Mouse (Mus musculus): Measurements from ENCODE around the gene 4930502E18Rik.
"Not testable (repeated sequence)": the region's sequence is repeated elsewhere in the genome, so short reads cannot be mapped to it uniquely, and the experiment has no call there.

4930502E18Rik gene

DNA sequence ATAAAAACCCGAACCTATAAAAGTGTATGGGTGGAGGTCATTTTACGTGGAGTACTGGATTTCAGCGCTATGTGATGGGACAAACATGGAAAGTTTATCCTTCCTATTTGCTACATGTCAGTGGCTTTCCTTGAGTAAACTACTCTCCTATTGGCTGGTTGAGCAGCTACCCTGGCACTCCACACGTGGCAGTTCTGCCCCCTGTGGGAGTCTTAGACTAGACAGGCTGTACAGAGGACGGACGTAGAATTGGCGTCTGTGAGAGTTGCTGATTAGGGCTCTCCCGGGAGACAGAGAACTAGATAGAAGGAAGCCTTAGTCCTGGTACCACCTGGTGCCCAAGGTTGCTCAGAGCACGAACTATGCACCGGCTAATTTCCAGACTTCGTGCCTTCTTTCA is at the start of gene 4930502E18Rik:
TSS of gene 4930502E18Rik (plus strand) at position 231 of the 400 bp plus-strand sequence.
- no peak for DNase-seq (ENCODE audit: low read depth, low spot score)

DNA sequence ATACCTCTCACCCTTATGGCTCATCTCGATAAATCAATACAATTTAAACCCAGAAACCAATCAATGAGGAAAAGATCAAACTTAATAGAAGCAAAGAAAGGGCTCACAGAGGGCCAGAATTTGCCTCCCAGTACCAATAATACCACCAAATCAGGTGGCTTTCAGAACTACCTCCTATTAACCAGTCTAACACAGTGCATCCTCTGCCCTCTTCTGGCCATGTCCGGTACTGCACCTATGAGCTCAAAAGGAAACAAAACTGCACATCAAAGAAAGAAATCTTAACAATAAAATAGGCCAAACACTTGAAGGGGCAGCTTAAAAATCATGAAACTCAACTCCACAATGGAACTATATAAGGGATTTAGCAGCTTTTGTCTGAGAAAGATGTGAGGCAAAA is 47.7 kb upstream of the 4930502E18Rik start:
- DNase-seq (ENCODE audit: low read depth, low spot score): not testable (repeated sequence)

DNA sequence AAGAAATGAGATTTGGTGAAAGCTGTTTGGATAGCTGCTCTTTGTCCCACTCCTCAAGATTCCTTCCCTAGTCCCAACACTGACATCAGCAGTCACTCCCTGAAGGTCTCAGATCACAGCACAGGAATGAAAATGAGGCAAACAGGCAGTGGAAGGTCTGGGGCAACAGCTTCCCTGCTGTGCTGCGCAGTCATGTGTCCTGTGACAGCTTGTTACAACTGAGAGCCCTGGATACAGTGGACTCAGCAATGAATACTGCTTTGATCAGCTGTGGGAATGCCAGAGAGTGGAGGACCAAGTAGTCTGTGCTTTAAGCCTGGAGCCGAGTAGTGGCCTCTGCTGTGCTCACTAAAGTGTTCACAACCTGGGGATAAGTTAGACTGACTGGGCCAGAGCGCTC is 42.0 kb upstream of the 4930502E18Rik start:
- DNase-seq (ENCODE audit: low read depth, low spot score): not testable (repeated sequence)

DNA sequence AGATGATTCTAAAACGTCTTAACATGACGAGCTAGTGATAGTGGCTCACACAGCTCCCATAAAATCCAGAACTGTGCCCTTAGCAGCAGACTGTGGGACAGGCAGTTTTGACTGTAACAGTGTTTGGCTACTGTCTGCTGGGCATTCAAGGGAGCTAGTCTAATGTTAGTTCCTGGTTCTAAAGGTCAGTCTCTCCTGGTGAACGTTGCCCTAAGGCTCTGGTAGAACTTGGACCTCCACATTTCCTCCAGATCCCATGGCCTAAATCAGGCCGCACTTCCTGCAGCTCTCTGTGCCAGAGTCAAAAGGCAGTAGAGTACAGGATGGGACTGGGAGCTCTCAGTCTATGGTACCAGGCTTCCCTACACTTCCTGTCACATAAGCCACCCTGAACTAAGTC is 40.0 kb upstream of the 4930502E18Rik start:
- not testable (repeated sequence) for DNase-seq (ENCODE audit: low read depth, low spot score)

DNA sequence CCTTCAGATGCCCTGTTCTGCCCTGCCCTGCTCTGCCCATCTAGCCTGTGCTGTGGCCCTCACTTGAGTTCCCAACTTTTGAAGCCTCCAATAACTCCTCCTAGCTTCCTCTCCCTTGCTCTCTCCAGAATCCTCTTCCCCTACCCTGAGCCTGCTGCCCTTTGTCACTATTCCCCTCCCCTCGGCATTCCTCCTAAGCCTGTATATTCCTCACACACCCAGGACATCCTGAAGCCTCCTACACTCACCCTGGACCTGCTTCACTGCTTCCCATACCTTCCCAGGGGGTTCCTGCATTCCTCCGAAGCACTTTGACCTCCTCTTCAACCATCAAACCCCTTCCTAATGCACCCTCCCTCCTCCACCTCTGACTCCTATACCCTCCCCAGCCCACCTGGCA is 32.6 kb upstream of the 4930502E18Rik start:
- no peak for DNase-seq (ENCODE audit: low read depth, low spot score)

DNA sequence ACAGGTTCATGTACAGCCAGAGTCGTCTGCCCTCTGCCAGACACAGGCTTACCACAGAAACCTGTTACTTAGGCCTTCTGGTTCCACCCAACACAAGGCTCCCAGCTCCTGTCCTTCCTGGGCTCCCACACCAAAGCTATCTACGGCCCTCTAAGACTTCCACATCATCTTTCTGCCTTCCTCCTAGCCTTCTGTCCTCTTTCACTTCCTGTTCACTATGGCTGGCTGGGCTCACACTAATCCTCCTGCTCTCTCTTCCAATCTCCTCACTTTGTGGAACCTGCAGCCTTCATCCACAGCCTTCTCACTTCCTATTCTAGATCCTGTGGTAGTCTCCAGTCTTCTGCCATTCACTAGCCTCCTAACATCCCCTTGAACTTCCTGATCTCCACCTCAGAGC is 31.5 kb upstream of the 4930502E18Rik start:
- no peak for DNase-seq (ENCODE audit: low read depth, low spot score)

DNA sequence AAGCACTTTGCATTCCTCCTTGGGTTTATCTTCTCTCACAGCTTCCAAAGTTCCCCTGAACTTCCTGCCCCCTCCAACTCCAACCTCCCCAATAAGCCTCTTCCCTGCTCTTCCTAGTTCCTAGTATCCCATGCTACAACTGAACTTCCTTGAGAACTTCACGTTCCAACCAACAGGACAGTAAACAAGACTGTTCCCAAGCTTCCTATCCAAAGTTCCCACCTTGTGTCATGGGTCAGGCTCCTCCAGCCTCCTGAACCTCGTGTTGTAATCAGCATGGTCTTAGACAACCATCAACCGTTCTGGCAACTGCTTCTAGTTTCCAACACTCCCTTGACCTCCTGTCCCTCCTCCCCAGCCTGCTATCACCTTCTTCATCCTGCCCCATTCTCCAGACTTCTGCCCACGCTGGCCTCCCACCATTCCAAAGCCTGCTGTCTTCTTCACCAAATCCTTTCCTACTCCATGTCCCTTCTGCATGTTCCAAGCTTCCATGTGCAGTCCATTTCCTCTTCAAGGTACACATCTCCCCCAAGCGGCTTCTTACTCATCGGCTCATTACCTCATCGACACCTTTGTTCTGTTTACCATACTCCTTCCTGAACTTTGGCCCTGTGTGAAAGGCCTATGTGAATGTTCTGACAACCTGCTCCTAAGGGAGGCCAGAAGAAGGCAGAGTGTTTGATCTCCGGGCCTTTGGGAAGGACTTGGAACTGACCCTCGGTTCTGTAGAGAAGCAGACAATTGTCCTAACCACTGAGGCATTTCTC is 30.4 kb upstream of the 4930502E18Rik start:
- DNase-seq (ENCODE audit: low read depth, low spot score): no peak

DNA sequence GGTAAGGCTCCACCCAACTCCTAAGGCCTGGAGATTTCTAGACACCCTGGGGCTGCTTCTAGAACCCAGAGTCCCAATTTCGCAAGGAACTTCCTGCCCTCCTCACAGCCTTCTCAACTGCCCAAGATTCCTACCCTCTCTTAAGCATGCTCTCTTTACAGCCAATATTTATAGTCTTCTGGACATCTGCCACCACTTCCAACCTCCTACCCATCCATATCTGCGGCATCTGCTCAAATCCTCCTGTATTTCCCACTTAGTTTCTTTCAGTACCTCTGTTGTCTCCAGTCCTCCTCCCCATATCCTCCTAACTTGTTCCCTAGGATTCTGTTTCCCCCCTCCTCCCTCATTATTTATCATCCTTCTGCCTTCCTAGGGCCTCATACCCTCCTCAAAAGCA is 25.4 kb upstream of the 4930502E18Rik start:
- DNase-seq (ENCODE audit: low read depth, low spot score): no peak

DNA sequence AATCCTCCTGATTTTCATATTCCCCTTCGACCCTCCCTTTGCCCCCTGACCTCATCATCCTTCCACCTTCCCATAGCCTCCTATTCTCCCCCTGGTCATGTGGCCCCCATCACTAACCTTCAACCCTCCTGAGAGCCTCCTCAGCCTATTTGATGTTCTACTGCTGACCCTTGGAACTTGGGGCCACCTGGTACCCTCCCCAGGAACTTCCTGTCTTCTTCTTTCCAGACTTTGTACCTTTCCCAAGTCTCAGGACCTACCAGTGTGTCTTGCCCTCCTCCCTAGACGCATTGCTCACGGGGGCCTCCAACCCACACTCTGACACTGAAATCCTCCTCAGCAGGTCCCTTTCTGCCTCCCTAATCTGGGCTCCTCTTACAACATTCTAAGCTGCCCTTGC is 22.0 kb upstream of the 4930502E18Rik start:
- DNase-seq (ENCODE audit: low read depth, low spot score): no peak

DNA sequence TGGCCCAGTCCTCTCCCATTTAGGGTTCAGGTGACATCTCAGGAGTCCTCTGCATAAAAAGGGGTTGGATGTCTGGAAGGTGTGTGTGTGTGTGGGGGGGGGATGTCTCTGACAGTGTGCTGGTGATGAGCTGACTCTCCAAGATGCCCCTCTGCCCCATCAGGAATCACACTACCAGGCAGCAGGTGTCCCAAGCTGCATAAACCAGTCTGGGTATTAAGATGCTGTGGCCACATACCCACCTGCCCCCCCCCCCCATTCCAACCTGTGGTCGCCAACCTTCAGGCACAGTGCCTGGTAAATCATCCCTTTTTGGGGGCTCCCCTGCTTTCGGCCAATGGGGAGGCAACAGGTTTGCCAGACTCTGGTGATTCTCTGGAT is 8.7 kb upstream of the 4930502E18Rik start:
- no peak for DNase-seq (ENCODE audit: low read depth, low spot score)

DNA sequence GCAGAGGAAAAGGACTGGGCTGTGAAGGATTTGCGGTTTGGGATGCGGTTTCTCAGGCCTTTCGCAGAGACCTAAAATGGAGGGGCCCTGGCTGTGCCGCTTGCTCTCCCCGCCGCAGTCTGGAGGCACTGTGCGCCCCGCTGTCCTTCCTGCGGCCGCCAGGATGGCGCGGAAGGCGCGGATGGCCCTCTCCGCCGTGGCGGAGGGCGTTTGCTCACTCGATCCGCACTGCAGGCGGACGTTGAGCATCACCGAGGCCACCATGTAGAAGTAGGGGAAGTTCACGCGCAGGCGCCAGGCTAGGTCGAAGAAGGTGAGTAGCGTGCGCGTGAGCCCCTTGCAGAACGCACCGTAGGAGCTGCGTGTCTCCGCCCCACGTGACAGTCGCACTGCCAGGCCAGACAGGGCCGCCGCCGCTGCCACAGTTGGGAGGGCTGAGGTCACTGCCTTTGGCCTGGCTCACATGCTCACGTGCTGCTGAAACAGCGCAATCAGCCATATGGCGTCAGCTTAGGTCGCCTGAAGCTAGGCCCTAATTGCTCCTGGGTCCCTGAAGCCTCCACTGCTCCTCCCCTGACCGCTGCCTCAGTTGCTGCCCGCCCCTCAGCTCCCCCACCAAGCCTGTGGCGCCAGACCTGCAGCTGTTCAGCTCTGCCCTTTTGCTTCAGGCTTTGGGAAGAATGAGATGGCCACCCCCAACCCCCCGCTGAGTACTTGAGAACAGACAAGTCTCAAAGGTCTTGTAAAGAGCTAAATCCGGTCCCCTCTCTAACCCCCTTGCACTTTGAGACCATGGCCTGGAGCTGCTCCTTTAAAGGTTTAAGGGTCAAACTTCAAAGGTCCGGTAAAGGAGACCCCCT is 8.1 kb upstream of the 4930502E18Rik start:
- no peak for DNase-seq (ENCODE audit: low read depth, low spot score)

DNA sequence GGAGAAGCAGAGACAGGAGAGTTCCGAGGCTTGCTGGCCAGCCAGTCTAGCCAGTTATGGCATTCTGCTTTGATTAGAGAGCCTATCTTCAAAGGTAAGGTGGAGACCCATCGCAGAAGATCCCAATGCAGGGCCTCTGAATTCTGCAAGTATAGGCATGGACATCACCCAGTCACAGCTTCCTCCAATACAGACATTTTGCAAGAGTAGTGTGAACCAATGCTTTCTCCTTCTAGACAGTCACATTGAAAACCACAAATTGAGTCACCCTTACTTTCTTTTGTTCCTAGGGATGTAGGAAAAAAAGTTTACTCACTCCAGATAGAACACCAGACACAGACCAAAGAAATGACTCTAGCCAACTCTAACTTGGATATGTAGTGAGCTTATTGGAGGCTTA is 4.3 kb downstream of the 4930502E18Rik start:
- no peak for DNase-seq (ENCODE audit: low read depth, low spot score)

DNA sequence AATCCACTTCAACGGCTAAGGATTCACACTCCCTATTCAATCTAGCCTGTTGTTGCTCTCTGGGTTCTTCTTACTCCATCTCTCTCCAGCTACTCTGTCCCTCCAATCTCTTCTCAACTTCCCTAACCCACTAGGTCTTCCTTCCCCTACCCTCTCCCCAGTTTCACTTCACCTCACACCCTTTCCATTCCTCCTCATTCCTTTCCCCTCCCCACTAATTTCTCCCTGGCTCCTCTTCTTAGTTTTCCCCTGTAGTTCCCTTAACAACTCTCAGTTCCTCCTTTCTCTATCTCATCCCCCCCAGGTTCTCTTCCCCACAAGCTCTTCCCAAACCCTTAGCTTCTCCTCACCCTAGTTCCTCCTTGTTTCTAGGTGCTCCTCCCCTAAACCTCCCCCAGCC is 28.2 kb downstream of the 4930502E18Rik start:
- DNase-seq (ENCODE audit: low read depth, low spot score): no peak

DNA sequence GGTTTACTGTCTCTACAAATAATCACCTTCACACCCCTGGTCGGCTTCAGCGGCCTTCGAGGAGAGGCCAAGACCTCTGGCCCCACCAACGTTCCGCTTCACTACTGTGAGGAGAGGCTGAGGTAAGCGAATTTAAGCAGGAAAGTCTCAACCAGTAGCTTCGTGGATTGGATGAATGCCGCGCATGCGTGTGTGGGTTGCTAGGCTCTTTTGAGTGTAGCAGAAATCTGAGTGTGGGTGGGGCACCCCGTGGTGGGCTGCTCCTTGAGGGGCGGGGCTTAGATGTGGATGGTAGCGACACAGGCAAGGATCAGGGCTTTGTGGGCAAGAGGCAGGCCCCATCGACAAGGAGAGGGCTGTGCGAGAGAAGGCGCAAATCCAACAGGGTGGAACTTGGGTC is 33.1 kb downstream of the 4930502E18Rik start, which contains the start of gene 1700013H16Rik:
TSS of gene 1700013H16Rik (minus strand) at position 96 of the 400 bp plus-strand sequence.
- no peak for DNase-seq (ENCODE audit: low read depth, low spot score)

DNA sequence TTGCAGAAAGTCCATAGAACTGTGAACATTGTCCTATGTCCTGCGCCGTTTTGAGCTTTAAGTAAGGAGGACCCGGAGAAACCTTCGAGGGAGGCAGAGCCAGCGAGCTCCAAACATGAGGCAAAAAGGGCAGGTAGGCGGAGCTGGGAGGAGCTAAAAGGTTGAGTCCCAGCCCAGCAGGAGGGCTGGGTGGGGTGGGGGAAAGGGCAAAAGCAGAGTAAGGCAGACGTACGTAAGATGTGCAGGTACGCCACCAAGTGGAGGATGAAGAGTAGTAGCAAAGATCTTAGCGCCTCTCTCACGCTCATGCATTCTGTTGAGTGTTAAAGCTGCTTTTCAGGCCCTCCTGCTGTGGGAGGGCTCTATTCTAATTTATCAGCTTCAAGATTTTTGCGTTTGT is 51.6 kb downstream of the 4930502E18Rik start, which contains the start of gene Zfp36l3:
TSS of gene Zfp36l3 (minus strand) at position 119 of the 400 bp plus-strand sequence.
- DNase-seq (ENCODE audit: low read depth, low spot score): no peak

Measured in brain, embryonic 18.5 days (tissue).